Mouse (Mus musculus) hindbrain, embryonic 11.5 days (tissue): Measurements from ENCODE around the gene Abhd14a. TPM values are rescaled to one million over a fixed set of nuclear protein-coding genes. Genes with fewer than 3 reads are reported as not detected.

Experiments
- ATAC-seq: fragments of 200-750 bp; cut with Nextera tagmentation; 2 replicates; pipeline ENCODE4 v1.8.0; 2017; ENCODE audit warnings: mild to moderate bottlenecking, moderate TSS enrichment, moderate library complexity; ENCODE audit not compliant: low FRiP score
- DNase-seq: peaks from one replicate; pipeline ENCODE4 v3.0.0-alpha.2; 2015; ENCODE audit warnings: low spot score
- H3K27ac ChIP-seq: fragments of 300-500 bp; sonication (generic); 2 replicates; pipeline ENCODE4 v1.5.1; 2014; ENCODE audit warnings: mild to moderate bottlenecking, low read depth, low read length
- H3K27me3 ChIP-seq: fragments of 300-500 bp; sonication (generic); 2 replicates; pipeline ENCODE4 v1.6.1; 2014; ENCODE audit warnings: mild to moderate bottlenecking, low read length, moderate library complexity, mixed read lengths; ENCODE audit not compliant: control insufficient read depth, insufficient read depth
- H3K36me3 ChIP-seq: fragments of 300-500 bp; sonication (generic); 2 replicates; pipeline ENCODE4 v1.6.1; 2014; ENCODE audit warnings: mild to moderate bottlenecking, low read length, moderate library complexity, mixed read lengths; ENCODE audit not compliant: control insufficient read depth, insufficient read depth
- H3K4me1 ChIP-seq: fragments of 300-500 bp; sonication (generic); replicated peaks from 2 replicates; pipeline ENCODE4 v1.6.1; 2014; ENCODE audit warnings: low read length, mixed read lengths; ENCODE audit not compliant: control insufficient read depth, insufficient read depth
- H3K4me2 ChIP-seq: fragments of 300-500 bp; sonication (generic); replicated peaks from 2 replicates; pipeline ENCODE4 v1.6.1; 2014; ENCODE audit warnings: mild to moderate bottlenecking, low read depth, low read length
- H3K4me3 ChIP-seq: fragments of 300-500 bp; sonication (generic); 2 replicates; pipeline ENCODE4 v1.5.1; 2014; ENCODE audit warnings: low read depth, low read length
- H3K9ac ChIP-seq: fragments of 300-500 bp; sonication (generic); 2 replicates; pipeline ENCODE4 v1.6.1; 2014; ENCODE audit warnings: low read depth, low read length
- H3K9me3 ChIP-seq: fragments of 300-500 bp; sonication (generic); 2 replicates; pipeline ENCODE4 v1.6.1; 2016; ENCODE audit warnings: low read length; ENCODE audit not compliant: control insufficient read depth
- WGBS: fragments of 180-500 bp; shearing (Covaris S2); extraction: QIAGEN DNeasy Blood & Tissue Kit; methylation state at CpG from one replicate; pipeline ENCODE4 v1.1.7; 2014; 5-methylcytosine and 5-hydroxymethylcytosine counted together
- polyA plus RNA-seq: library from polyadenylated mRNA; unstranded; fragments of >200 nt; fragmentation: Nextera tagmentation; extraction: Ambion mirVana; gene quantifications from 2 replicates; pipeline ENCODE4 v1.2.1, GENCODE M21; 2014

Gene Abhd14a
- polyA plus RNA-seq, 1 experiment from 2014 or later = 31.2 TPM

DNA sequence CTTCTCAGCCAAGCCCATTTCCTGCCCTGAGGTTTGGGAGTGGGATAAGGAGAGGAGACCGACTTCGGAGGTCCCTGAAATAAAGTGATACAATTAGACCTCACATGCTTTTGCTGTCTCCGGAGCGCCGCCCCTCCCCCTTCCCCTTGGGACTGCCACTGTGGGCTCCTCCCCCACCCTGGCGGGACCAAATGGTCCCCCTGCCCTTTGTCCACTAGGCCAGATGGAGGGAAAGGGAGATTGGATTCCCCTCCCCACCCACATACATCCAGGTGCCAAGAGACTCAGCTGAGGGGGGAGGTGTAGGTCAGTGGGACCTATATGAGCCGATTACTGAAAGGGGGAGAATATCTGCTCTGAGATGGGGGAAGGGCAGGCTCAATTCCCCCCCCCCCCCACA is 5.3 kb upstream of the Abhd14a start:
- Histone ChIP-seq H3K9ac (peak overlapping the region; percentile 93), H3K36me3 (no peaks in the 10 kb centered on the region), H3K4me1 (peaks cover 33% of the 10 kb centered on the region), H3K9me3 (no peaks in the 10 kb centered on the region), H3K4me2 (peak overlapping the region; percentile 97), H3K27ac (peak overlapping the region; percentile 98), H3K27me3 (no peaks in the 10 kb centered on the region), H3K4me3 (peak overlapping the region; percentile 82)
- 0% methylated on average over 7 of the region's 7 CpGs for WGBS
- ATAC-seq = peak; percentile 15; the same call in 1 of the 2 replicates
- DNase-seq = peak; percentile 78

GRCm38 (mm10) chr9:106452351-106452750 is 4.9 kb upstream of the Abhd14a start:
- Histone ChIP-seq H3K27ac (peak overlapping the region; percentile 98), H3K27me3 (no peaks in the 10 kb centered on the region), H3K36me3 (no peaks in the 10 kb centered on the region), H3K4me2 (peak overlapping the region; percentile 97), H3K4me3 (peak overlapping the region; percentile 82), H3K9me3 (no peaks in the 10 kb centered on the region), H3K4me1 (peaks cover 32% of the 10 kb centered on the region), H3K9ac (peak overlapping the region; percentile 93)
- ATAC-seq = no peak
- WGBS = 24% methylated on average over 6 of the region's 6 CpGs
- DNase-seq = no peak

DNA sequence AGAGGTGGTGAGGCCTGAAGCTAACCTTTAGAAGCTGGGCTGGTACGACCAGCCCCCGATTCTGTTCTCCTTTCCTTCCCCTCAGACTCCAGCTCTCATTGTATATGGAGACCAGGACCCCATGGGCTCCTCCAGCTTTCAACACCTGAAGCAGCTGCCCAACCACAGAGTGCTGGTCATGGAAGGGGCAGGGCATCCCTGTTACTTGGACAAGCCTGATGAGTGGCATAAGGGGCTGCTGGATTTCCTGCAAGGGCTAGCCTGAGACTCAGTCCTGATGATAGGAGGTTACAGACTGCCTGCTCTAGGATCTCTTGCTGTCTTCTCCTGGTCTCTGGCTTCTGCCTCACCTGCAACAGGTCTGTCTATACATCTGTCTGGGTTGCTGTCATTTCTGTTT is 4.4 kb upstream of the Abhd14a start:
- H3K4me3 ChIP-seq = no peak overlapping the region; the same call in 1 of the 2 replicates
- H3K4me1 ChIP-seq = peaks cover 28% of the 10 kb centered on the region
- H3K9ac ChIP-seq = 0 out of 2 replicates have a peak overlapping the region, but pooled peaks have one; percentile 11
- H3K36me3 ChIP-seq = no peaks in the 10 kb centered on the region
- ATAC-seq (no peak), DNase-seq (no peak)
- H3K27ac ChIP-seq = no peak overlapping the region
- no peaks in the 10 kb centered on the region for H3K27me3 ChIP-seq
- H3K9me3 ChIP-seq = no peaks in the 10 kb centered on the region
- no peak overlapping the region for H3K4me2 ChIP-seq
- 43% methylated on average over 2 of the region's 2 CpGs for WGBS

GRCm38 (mm10) chr9:106451298-106451697 is 3.8 kb upstream of the Abhd14a start:
- ATAC-seq (no peak), DNase-seq (no peak)
- H3K36me3 ChIP-seq = no peaks in the 10 kb centered on the region
- no peak overlapping the region for H3K4me2 ChIP-seq
- no peak overlapping the region for H3K9ac ChIP-seq
- no peaks in the 10 kb centered on the region for H3K27me3 ChIP-seq
- WGBS = 76% methylated on average over 11 of the region's 11 CpGs
- peaks cover 22% of the 10 kb centered on the region for H3K4me1 ChIP-seq
- H3K27ac ChIP-seq = no peak overlapping the region
- no peaks in the 10 kb centered on the region for H3K9me3 ChIP-seq
- H3K4me3 ChIP-seq = no peak overlapping the region

DNA sequence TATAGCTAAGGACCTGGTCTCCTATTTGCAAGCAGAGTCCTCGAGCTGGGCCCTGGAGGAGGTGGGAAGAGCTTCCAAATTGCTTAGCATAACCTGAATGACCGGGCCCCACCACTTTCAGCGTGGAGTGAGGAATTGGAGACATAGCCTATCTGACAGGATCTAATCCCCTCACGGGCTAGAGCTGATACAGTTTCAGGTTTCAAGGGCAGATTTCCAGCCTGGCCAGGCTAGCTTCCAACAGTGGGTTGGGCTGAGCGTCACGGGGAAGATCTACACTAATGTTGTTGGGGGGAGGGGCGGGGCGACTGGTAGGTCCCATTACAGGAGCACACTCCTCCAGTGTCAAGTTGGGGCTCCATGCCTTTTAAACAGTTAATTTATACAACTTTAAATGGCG is 3.2 kb upstream of the Abhd14a start:
- H3K4me3 ChIP-seq = no peak overlapping the region
- WGBS = 29% methylated on average over 9 of the region's 9 CpGs
- no peak overlapping the region for H3K4me2 ChIP-seq
- no peak for ATAC-seq
- DNase-seq = no peak
- H3K36me3 ChIP-seq = no peaks in the 10 kb centered on the region
- peaks cover 16% of the 10 kb centered on the region for H3K4me1 ChIP-seq
- no peaks in the 10 kb centered on the region for H3K27me3 ChIP-seq
- no peaks in the 10 kb centered on the region for H3K9me3 ChIP-seq
- H3K9ac ChIP-seq = no peak overlapping the region
- H3K27ac ChIP-seq = no peak overlapping the region

- Histone ChIP-seq H3K27ac (no peak overlapping the region), H3K36me3 (no peaks in the 10 kb centered on the region), H3K4me2 (no peak overlapping the region), H3K9ac (no peak overlapping the region), H3K27me3 (no peaks in the 10 kb centered on the region), H3K4me3 (no peak overlapping the region), H3K9me3 (no peaks in the 10 kb centered on the region), H3K4me1 (peaks cover 14% of the 10 kb centered on the region)
- whole genome bisulfite sequencing = 89% methylated on average over 8 of the region's 8 CpGs
- DNase-seq = no peak
- no peak for ATAC-seq
Measured at GRCm38 (mm10) chr9:106449947-106450346, 2.5 kb upstream of the Abhd14a start.

GRCm38 (mm10) chr9:106448498-106449031 is 1.1 kb upstream of the Abhd14a start:
- H3K4me1 ChIP-seq = peaks cover 14% of the 10 kb centered on the region
- H3K27me3 ChIP-seq = no peaks in the 10 kb centered on the region
- H3K9ac ChIP-seq = peak overlapping the region; percentile 24; the same call in 1 of the 2 replicates
- no peaks in the 10 kb centered on the region for H3K36me3 ChIP-seq
- peak overlapping the region; percentile 50 for H3K4me2 ChIP-seq
- H3K9me3 ChIP-seq = no peaks in the 10 kb centered on the region
- DNase-seq = peak; percentile 75
- peak; percentile 38; the same call in 1 of the 2 replicates for ATAC-seq
- H3K4me3 ChIP-seq = peak overlapping the region; percentile 23
- no peak overlapping the region for H3K27ac ChIP-seq
- 1% methylated on average over 23 of the region's 23 CpGs for WGBS

DNA sequence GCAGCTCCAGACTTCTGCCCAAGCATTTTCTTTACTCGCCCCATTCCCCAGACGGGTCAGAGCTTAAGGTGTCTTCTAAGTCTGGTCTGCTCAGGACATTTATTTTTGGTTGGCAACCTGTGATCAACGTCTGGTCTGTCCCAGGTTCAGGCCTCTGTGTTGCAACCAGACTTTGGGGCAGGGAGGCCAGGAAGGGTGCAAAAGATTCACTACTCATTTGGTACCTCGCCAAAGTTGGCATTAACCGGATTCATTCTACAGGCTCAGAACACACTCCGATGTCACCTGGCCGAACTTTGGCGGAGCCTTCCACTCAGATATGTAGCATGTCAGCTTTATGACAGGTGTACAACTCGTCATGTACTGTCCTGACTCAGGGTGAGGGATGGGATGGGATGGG is 473 bp upstream of the Abhd14a start:
- Histone ChIP-seq H3K4me1 (peaks cover 13% of the 10 kb centered on the region), H3K27ac (peak overlapping the region; percentile 20; the same call in 1 of the 2 replicates), H3K9ac (peak overlapping the region; percentile 60), H3K36me3 (no peaks in the 10 kb centered on the region), H3K4me3 (peak overlapping the region; percentile 36), H3K9me3 (no peaks in the 10 kb centered on the region), H3K4me2 (peak overlapping the region; percentile 58), H3K27me3 (no peaks in the 10 kb centered on the region)
- ATAC-seq = peak; percentile 16; the same call in 1 of the 2 replicates
- 39% methylated on average over 9 of the region's 9 CpGs for WGBS
- DNase-seq = no peak

GRCm38 (mm10) chr9:106444836-106445235 is 2.6 kb downstream of the Abhd14a start:
- no peaks in the 10 kb centered on the region for H3K9me3 ChIP-seq
- H3K4me3 ChIP-seq = no peak overlapping the region
- H3K4me1 ChIP-seq = peaks cover 7% of the 10 kb centered on the region
- ATAC-seq (no peak), DNase-seq (no peak)
- H3K36me3 ChIP-seq = no peaks in the 10 kb centered on the region
- no peak overlapping the region for H3K9ac ChIP-seq
- WGBS = 67% methylated on average over 4 of the region's 4 CpGs
- H3K4me2 ChIP-seq = no peak overlapping the region
- no peak overlapping the region for H3K27ac ChIP-seq
- H3K27me3 ChIP-seq = no peaks in the 10 kb centered on the region
